In the genomic region with DNA sequence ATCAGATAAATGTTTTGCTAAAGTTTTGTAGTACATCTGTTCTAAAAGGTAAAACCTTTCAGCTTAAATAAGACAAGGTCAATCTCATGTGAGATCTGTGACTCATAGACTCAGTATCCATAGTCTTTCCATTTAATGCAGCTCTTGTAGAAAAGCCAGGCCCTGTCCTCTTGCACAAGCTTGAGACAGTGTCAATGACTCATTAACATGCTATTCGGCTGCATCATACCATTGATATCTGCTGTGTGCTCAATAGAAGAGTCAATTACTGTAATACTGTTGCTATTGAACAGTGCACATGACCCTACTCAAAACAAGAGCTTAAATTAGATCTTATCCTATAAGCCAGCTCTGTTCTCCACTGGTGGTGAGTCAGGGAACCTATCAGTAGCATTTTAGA, we compare ENCODE assay signal across 17 mouse cellular contexts.
"Had no signal": no experiment of that assay in that cellular context is flagged by ENCODE, and none has a peak within 500 bp of the region (broad histone marks: within the 10 kb centered on the region; RNA-seq: fewer than 3 reads in every experiment).

No protein-coding gene starts in this region.

- H3K27me3 ChIP-seq: limb, embryonic 12.5 days; limb, embryonic 15.5 days; midbrain, embryonic 13.5 days; neural tube, embryonic 12.5 days; neural tube, embryonic 15.5 days; stomach, embryonic 15.5 days had no signal

- H3K27ac ChIP-seq: limb, embryonic 12.5 days; limb, embryonic 15.5 days; liver, embryonic 14.5 days; macrophage; midbrain, embryonic 13.5 days; neural tube, embryonic 12.5 days; neural tube, embryonic 15.5 days; stomach, embryonic 15.5 days had no signal

- H3K4me3 ChIP-seq: limb, embryonic 12.5 days; limb, embryonic 15.5 days; midbrain, embryonic 13.5 days; neural tube, embryonic 12.5 days; neural tube, embryonic 15.5 days; stomach, embryonic 15.5 days had no signal

- H3K4me1 ChIP-seq: limb, embryonic 12.5 days; limb, embryonic 15.5 days; midbrain, embryonic 13.5 days; neural tube, embryonic 12.5 days; neural tube, embryonic 15.5 days; stomach, embryonic 15.5 days had no signal

- DNase-seq: kidney, adult 9 months; kidney, postnatal 14 days; kidney, postnatal 4 days; left cerebral cortex, postnatal 4 days; liver, postnatal 0 days; lung, embryonic 14.5 days; right cerebral cortex, postnatal 25 days; spleen, adult 18-20 months; thymus, postnatal 25 days had no signal

- H3K36me3 ChIP-seq: limb, embryonic 12.5 days; limb, embryonic 15.5 days; midbrain, embryonic 13.5 days; neural tube, embryonic 12.5 days; neural tube, embryonic 15.5 days; stomach, embryonic 15.5 days had no signal
